Mouse (Mus musculus) skeletal muscle tissue, adult 2 months (tissue): ENCODE measurements at regions not wholly inside any gene's neighbourhood (a gene's known extent, or its start where the extent isn't known, plus 50 kb on each side); places are given as distances from the start of the nearest gene placed in this dataset.

Experiments
- DNase-seq: peaks from one replicate; pipeline ENCODE4 v3.0.0-alpha.2; 2012; ENCODE audit warnings: low read depth, low spot score

DNA sequence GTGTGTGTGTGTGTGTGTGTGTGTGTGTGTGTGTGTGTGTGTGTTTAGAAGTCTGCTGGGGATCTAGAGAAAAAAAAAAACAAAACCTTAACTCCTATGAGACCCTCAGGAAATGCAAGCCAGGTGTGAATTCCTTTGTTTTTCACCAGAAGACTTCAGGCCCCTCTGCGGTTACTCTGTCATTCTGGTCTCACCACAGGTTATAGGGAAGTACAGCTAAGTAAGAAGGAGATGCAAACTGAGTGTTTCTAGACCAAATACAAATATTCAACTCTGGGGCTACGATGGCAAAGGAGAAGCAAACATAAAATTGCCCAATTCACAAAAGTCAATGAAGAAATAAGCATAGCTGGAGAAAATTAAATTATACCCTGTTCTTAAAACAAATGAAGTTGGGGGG is 54.9 kb upstream of the Basp1 start:
- no peak for DNase-seq

GRCm38 (mm10) chr15:25469185-25469845 is 55.8 kb upstream of the Basp1 start:
- DNase-seq: no peak

DNA sequence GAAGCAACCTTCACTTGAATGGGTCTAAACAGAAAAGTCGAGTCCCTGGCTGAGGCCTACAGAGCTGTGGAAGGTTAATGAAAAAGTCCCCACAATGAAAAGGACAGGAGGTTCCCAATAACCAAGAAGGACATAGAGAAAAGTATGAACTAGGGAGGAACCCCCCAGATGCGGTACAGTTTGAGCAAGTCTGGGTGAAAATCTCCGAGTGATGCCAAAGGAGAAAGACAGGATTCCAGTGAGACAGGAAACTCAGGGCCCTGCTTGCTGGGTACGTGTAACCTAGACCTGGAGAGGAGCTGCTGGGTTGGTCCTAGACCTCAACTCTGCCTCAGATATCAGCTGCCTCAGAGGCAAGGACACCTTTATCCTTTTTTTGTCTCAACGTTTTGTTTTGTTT is 57.8 kb upstream of the Basp1 start:
- DNase-seq: no peak

GRCm38 (mm10) chr15:25473201-25473710 is 59.7 kb upstream of the Basp1 start:
- DNase-seq: no peak

DNA sequence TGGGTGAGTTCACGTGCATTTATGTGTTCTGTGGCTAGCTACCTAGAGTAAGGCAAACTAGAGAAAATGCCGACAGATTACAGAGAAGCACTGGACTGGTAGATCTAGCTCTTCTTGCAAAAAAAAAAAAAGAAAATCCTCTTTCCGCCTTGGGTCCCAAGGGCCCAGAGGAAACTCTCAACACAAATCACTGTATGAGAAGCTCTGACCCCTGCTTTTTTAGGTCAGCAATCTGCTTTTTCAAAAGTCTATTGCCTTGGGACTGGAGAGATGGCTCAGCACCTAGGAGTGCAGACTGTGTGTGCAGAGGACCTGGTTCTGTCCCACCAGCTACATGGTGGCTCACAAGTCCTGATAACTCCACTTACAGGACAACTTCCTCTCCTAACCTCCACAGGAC is 60.5 kb upstream of the Basp1 start:
- DNase-seq: no peak

DNA sequence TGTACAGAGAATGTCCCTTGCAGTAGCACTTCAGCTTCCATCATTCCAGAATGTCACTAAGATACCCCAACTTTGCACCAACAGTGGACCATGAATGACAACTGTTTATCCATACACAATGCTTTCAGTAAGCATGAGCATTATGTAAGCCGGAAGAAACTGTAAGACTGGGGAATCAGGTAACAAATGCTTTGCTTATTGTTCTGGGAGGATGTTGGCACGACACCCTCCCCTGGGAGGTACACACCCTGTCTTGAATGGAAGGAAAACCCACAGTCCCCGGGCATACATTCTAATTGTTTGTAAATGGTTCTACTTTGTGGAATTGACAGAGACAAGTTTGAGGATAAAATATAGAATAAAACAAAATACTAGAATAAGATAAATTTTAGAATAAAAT is 69.0 kb upstream of the Basp1 start:
- no peak for DNase-seq

- DNase-seq: no peak
These were observed 71.8 kb upstream of the Basp1 start for GRCm38 (mm10) chr15:25485372-25485771.

GRCm38 (mm10) chr15:25486158-25486557 is 72.6 kb upstream of the Basp1 start:
- DNase-seq: no peak

DNA sequence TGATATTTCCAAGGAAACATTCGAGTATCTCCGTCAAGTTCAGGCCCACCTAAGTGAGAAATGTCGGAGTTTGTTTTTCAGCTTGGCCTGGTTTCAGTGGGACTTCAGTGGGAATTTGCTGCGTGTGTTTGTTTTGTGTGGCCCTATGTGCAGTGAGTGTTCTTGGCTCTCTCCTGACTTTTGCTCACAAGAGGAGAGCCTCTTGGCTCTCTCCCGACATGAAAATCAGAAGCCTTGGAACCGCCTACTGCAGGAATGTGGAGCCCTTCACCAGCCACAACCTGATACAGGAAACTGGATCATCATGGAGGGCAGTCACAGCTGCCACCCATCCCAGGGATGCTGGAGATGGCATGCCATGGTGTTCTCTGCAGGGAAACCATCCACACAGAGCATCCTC is 76.2 kb upstream of the Basp1 start:
- DNase-seq: no peak

DNA sequence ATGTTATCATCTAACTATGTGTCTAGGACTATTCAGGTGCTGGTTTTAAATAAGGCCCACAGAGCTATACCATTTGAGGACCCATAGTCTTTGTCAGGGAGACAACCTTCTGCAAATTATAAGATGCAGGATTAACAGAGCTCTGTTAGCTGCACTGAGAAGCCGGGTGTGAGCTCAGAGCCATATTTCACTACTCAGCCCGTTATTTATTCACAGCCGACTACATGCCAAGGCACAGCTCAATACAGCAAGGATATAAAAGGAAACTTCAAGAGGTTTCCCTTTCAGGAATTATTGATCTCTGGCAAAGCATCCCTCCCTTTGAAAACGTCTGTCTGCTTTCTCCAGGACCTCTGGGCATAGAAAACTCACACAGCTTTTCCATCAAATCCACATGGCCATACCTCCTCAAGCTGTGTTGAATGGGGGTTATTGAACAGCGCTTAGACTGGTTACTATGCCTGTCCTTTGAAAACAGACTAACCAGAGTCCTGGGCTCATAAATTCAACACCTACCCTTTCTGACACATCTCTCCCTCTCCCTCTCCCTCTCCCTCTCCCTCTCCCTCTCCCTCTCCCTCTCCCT is 78.7 kb upstream of the Basp1 start:
- DNase-seq: no peak

GRCm38 (mm10) chr15:25494687-25495299 is 81.2 kb upstream of the Basp1 start:
- no peak for DNase-seq

- DNase-seq: no peak
These were observed 82.5 kb upstream of the Basp1 start for GRCm38 (mm10) chr15:25495926-25496644.

DNA sequence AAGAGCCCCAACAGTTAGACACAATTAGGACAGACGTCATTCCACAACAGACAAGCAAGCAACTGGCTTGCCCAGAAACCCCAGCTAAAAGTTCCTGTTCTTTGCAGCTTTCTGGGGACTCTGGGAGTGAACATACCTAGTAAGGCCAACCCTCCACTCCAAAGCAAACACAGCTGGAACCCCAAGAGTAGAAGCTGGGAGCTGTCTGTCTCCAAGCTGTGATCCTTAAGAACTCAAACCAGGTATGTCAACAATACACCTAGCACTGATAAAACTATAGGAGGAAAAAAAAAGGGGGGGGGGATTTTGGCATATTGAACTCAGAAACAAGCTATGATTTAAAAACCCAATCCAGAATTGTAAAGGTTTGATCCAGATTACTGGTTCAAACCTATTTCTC is 84.2 kb upstream of the Basp1 start:
- DNase-seq: no peak

DNA sequence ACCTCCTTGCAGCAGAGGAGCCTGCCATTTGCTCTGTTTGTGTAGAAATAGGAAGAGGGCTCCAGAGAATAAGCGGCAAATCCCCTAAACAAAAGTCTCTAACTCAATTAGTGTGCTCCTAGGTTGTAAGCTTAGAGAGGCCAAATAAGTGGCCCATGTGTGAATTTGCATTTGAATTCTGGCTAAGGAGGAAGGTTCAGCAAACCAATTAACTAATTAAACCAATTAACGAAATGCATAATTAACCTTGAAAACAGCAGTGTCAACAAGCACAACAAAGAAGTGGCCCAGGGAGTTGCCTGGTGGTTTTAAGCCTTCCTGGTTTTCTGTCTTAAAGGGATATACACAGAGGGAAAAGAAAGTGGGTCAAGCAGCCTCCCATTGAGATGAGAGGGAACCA is 84.9 kb upstream of the Basp1 start:
- no peak for DNase-seq

DNA sequence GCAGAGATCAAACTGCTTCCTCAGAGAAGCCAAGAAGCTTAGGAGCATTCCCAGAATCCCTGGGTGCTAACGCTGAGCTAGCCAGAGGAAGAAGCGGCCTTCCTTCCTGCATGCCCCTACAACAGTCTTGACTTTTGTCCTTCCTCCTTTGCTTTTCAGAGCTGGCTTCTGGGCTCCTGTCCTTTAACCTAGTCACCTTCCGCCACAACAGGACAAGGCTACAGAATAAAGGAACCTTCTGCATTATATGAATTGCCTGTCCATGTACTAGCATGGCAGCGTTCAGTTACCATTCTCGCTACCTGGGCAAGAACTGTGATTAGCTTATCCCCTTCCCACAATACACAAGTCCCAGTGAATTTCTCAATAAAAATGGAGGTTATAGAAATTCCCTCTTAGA is 88.9 kb upstream of the Basp1 start:
- DNase-seq: no peak

GRCm38 (mm10) chr15:25503104-25503503 is 89.5 kb upstream of the Basp1 start:
- no peak for DNase-seq

GRCm38 (mm10) chr15:25509139-25509538 is 95.6 kb upstream of the Basp1 start:
- DNase-seq: no peak

- DNase-seq: no peak
These were observed 96.0 kb upstream of the Basp1 start for GRCm38 (mm10) chr15:25509584-25509983.

DNA sequence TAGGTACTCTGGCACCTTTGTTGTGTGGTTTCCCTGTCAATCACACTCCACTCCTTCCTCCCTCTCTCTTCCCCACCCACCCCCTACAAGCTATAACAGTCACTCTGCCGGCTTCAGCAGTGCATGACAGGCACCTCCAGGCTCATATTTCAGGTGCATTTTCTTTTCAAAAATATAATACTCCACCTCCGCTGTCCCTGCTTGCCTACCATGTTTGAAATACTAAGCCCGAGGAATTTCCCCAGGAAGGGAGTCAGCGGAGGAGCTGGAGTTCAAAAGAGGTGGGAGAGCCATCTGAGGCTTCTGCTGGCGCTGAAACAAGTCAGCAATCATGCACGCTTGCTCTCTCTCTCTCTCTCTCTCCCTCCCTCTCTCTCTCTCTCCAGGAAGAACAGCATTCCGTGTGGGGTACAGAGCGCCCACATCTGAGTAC is 96.5 kb upstream of the Basp1 start:
- DNase-seq: no peak

DNA sequence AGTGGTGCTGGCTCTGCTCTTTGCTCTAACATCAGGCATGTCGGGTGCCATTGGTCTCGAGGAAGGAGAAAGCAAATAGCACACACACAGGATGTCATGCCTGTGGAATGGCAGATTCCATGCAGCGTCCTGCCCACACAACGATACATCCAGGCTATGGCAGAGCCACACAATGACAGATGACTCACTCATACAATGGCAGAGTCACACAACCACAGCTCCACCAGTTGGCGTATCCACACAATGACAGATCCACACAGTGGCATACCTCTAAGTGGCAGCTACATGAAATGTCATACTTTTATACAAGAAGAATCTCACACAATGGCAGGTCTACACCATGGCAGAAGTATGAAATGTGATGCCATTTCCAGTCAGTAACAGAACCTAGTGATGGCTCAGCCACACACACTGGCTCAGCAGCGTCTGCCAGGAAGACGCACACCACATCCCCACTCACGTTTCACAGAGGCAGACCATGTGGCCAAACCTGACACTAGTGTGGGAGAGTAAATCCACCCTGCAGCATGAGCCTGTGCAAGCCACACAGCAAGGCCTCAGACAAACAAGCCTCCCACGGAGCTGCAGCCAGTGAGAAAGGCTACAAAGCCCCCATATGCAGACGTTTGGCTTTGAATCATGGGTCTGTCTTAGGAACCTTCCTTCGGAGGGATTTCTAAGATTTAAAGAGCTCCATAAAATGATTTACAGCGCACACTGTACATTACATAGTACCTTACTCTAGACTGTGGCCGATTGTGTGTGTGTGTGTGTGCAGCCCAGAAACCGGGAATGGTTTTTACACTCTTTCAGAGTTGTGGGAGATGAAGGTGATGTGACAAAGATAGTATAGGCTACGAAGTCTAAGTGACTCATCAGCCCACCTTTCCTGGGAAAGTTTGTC is 104.0 kb upstream of the Myo10 start:
- no peak for DNase-seq

DNA sequence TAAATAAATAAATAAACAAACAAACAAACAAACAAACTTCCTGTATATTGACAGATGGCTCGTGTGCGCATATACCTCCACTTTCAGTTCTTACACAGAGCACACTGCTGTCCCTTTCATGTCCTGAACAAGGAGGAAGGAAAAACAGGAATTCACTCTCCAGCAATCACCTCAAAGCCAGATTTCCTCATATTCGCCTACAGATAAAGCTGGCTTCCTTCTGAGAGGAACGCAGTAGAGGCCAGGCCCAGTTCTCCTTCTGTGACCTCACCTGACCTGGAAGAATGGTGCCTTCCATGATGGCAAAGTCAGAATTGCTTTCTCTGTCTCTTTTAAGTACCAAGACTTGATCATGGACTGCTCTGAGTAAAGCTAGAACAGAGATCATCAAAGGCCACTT is 98.1 kb upstream of the Myo10 start:
- DNase-seq: no peak
